Mouse (Mus musculus) megakaryocyte-erythroid progenitor cell, adult 5-6 weeks (primary cell): ENCODE results near the gene Klk11. TPM values are rescaled to one million over a fixed set of nuclear protein-coding genes. Genes with fewer than 3 reads are reported as not detected.

Source experiments
- ATAC-seq: replicated peaks from 2 replicates; pipeline ENCODE4 v1.8.0; 2016; ENCODE audit warnings: mild to moderate bottlenecking, inconsistent platforms; ENCODE audit not compliant: severe bottlenecking, poor library complexity, low FRiP score, low TSS enrichment
- total RNA-seq, 2 experiments: library from RNA; stranded (forward) in 1 of 2; stranded (reverse) in 1 of 2; fragments of 200-1000, 215-1000 nt in 1 of 2; fragments of >200 nt in 1 of 2; fragmentation: Nextera tagmentation in 1 of 2; gene quantifications; 2 replicates each; pipeline ENCODE4 v1.2.3; 2014 to 2017

Gene Klk11
- total RNA-seq, 2 experiments from 2014 or later = not detected

- ATAC-seq = no peak
Observed at GRCm38 (mm10) chr7:43789295-43789694, 14.9 kb downstream of the Klk11 start.

DNA sequence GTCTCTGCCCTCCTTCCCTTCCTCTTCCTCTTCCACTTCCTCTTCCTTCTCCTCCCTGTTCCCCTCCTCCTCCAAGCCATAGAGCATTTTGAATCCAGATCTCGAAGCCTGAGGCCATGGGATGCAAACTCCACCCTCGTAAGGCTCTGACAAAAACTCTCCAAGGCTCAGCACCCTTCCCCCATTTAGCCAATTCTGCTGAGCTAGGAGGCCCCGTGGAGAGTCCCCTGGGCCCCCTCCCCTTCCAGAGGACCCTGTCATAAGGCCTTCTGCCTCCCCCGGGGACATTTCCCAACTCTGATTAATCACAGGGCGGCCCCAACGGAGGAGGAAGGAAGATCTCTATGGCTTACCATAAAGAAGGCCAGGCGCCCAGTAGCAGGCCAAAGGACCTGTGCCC is 17.2 kb downstream of the Klk11 start, which contains the start of gene Klk9:
Gene Klk9, plus strand, starts transcription at position 301 of the 400 bp plus-strand sequence.
- no peak for ATAC-seq

DNA sequence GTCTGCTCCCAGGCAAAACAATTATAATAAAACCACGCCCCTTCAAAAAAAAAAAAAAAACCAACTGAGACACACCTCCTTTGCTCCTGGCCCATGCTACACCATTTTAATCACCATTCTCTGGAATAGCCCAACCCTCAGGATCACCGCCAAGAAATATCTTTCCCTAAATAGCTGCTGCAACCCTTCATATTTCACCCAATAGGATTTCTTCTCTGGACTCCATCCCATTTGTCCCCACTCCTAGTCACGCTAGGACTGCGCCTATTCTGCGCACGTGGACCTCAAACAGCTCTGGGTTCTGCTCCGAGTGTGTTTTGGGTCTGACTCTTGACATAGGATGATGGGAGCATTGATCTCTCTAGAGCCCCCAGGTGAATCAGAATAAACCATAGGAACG is 22.0 kb downstream of the Klk11 start:
- no peak for ATAC-seq

- no peak for ATAC-seq
Observed at GRCm38 (mm10) chr7:43797333-43797769, 22.9 kb downstream of the Klk11 start, which contains the start of gene Klk8. Gene Klk8 (plus strand): TSS chr7:43797577.

GRCm38 (mm10) chr7:43797844-43798462 is 23.5 kb downstream of the Klk11 start:
- ATAC-seq = no peak

DNA sequence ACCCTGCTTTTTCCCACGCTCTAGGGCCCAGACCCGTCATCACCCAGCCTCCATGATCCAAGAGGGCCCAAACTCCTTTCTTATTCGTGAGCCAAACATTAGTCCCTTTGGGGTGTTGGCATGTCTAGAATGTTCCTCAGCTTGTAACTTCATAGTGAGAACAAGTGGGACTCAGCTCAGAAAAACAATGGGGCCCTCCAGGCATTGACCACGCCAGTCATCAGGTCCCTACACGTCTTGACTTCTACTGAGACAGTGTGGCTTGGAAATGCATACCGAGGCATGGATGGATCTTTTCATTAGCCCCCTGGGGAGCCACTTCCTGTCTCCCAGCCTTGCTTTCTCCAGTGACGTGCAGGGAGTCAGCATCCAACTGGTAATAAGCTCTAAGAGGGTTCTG is 25.5 kb downstream of the Klk11 start:
- ATAC-seq = no peak

DNA sequence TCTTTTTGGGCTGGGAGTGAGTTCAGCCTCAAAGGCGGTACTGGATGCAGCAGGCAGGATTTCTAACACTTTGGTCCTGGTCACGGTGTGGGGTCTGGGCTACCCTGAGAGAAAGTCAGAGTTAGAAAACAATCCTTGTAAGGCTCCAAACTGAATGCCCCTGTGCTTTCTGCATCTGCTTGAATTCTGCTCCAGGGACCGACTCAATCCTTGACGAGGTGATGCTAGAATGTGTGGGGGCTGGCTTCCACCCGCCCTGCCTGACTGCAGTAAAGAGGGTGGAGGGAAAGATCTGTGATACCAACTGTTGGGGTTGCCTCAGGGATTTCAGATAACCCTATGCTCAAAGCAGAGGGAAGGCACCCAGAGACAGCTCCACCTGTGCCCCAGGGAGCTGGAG is 36.6 kb downstream of the Klk11 start, which contains the start of gene Klk7:
Gene Klk7, plus strand, starts transcription at position 301 of the 400 bp plus-strand sequence.
- ATAC-seq = no peak

GRCm38 (mm10) chr7:43815211-43815610 is 40.8 kb downstream of the Klk11 start:
- ATAC-seq = no peak

DNA sequence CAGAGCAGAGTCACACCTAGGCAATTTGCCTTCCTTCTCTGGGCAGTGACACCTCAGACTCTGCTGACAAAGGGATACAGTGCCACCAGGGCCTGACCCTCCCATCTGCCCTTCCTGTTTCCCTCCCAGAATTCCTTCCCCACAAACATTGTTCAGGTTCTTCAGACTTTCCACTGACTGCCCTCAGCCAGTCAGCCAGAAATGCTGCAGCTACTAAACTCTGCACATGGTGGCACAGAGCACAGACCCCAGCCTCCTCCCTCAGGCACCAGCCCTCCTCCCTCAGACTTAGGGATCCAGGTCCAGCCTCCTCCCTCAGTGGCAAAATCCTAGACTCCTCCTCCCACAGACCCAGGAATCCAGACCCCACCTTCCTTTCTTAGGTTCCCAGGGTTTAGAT is 42.3 kb downstream of the Klk11 start:
- ATAC-seq = no peak

DNA sequence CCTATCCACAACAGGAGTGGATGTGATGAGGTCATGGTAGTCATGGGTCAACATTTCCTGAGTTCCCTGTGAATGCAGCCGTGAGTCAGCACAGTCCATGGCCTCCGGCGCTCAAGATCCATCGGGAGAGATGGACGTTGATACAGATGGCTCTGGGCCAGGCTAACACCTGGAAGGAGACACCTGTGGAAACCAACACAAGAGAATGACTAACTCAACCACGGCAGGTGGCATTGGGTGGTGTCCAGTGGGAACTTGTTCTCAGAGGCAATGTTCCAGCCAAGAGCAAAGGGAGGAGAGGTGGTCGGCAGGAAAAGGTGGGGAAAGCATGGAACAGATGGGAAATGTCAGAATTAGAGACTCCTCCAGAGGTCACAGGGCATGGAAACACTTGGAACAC is 47.2 kb downstream of the Klk11 start:
- ATAC-seq = no peak

- no peak for ATAC-seq
Observed at GRCm38 (mm10) chr7:43824199-43824598, 49.8 kb downstream of the Klk11 start, which contains the start of gene Klk6. Gene Klk6 (plus strand): TSS chr7:43824499.

GRCm38 (mm10) chr7:43826056-43826455 is 51.7 kb downstream of the Klk11 start:
- ATAC-seq = no peak

DNA sequence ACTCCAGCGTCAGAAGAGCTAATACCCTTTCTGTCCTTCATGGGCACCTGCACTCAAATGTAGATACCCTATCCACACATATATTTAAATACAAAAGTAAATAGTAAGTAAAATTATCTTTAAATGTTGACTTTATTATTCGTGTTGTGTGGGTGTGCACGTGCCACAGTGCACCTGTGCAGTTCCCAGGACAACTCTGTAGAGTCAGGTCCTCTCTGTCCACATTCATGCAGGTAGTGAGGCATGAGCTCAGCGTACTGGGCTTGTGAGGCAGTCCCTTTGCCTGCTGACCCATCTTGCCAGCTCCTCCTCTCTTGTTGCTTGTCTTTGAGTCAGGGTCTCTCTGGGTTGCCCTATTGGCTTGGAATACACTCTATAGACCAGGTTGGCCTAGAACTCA is 53.3 kb downstream of the Klk11 start:
- ATAC-seq = no peak

Other genes starting within 250 kb of the Klk11 start
- gene Cd33, start 230.2 kb upstream of the Klk11 start, total RNA-seq (2014; fragmentation: Nextera tagmentation) = 1.9 and 3.5 TPM in 2 replicates
- 0.19 and 0.42 TPM in 2 replicates for gene Cd33, start 230.2 kb upstream of the Klk11 start, total RNA-seq (2017)
- 1.0 and 1.2 TPM in 2 replicates for gene Zfp658, start 212.3 kb upstream of the Klk11 start, total RNA-seq (2014; fragmentation: Nextera tagmentation)
- gene Zfp658, start 212.3 kb upstream of the Klk11 start, total RNA-seq (2017) = 0.09 and 0.11 TPM in 2 replicates
- gene Zfp719, start 195.0 kb upstream of the Klk11 start, total RNA-seq (2014; fragmentation: Nextera tagmentation) = 5.0 and 5.5 TPM in 2 replicates
- gene Zfp719, start 195.0 kb upstream of the Klk11 start, total RNA-seq (2017) = 4.2 and 4.5 TPM in 2 replicates
- gene Zfp819, start 167.4 kb upstream of the Klk11 start, total RNA-seq (2014; fragmentation: Nextera tagmentation) = not detected in 2 replicates
- not detected in 2 replicates for gene Zfp819, start 167.4 kb upstream of the Klk11 start, total RNA-seq (2017)
- gene Ceacam18, start 139.9 kb upstream of the Klk11 start, total RNA-seq (2014; fragmentation: Nextera tagmentation) = not detected in 2 replicates
- gene Ceacam18, start 139.9 kb upstream of the Klk11 start, total RNA-seq (2017) = not detected in 2 replicates
- gene Siglece, start 114.4 kb upstream of the Klk11 start, total RNA-seq (2014; fragmentation: Nextera tagmentation) = 0.84 TPM in 1 of 2 replicates, not detected in the other
- gene Siglece, start 114.4 kb upstream of the Klk11 start, total RNA-seq (2017) = 2.2 TPM in 1 of 2 replicates, not detected in the other
- gene Ctu1, start 102.6 kb upstream of the Klk11 start, total RNA-seq (2014; fragmentation: Nextera tagmentation) = 8.6 and 13.2 TPM in 2 replicates
- 5.3 and 8.8 TPM in 2 replicates for gene Ctu1, start 102.6 kb upstream of the Klk11 start, total RNA-seq (2017)
- not detected in 2 replicates for gene Klk14, start 84.2 kb upstream of the Klk11 start, total RNA-seq (2014; fragmentation: Nextera tagmentation)
- gene Klk14, start 84.2 kb upstream of the Klk11 start, total RNA-seq (2017) = not detected in 2 replicates
- gene Klk13, start 62.0 kb upstream of the Klk11 start, total RNA-seq (2014; fragmentation: Nextera tagmentation) = not detected in 2 replicates
- gene Klk13, start 62.0 kb upstream of the Klk11 start, total RNA-seq (2017) = not detected in 2 replicates
- gene Klk12, start 5.7 kb upstream of the Klk11 start, total RNA-seq (2014; fragmentation: Nextera tagmentation) = not detected in 2 replicates
- not detected in 2 replicates for gene Klk12, start 5.7 kb upstream of the Klk11 start, total RNA-seq (2017)
- gene Klk10, start 6.4 kb downstream of the Klk11 start, total RNA-seq (2014; fragmentation: Nextera tagmentation) = not detected in 2 replicates
- gene Klk10, start 6.4 kb downstream of the Klk11 start, total RNA-seq (2017) = not detected in 2 replicates
- not detected in 2 replicates for gene Klk9, start 17.3 kb downstream of the Klk11 start, total RNA-seq (2014; fragmentation: Nextera tagmentation)
- gene Klk9, start 17.3 kb downstream of the Klk11 start, total RNA-seq (2017) = not detected in 2 replicates
- 4.7 and 9.3 TPM in 2 replicates for gene Klk8, start 23.0 kb downstream of the Klk11 start, total RNA-seq (2014; fragmentation: Nextera tagmentation)
- 2.4 and 6.9 TPM in 2 replicates for gene Klk8, start 23.0 kb downstream of the Klk11 start, total RNA-seq (2017)
- not detected in 2 replicates for gene Klk7, start 36.7 kb downstream of the Klk11 start, total RNA-seq (2014; fragmentation: Nextera tagmentation)
- gene Klk7, start 36.7 kb downstream of the Klk11 start, total RNA-seq (2017) = not detected in 2 replicates
- gene Klk6, start 49.9 kb downstream of the Klk11 start, total RNA-seq (2014; fragmentation: Nextera tagmentation) = not detected in 2 replicates
- not detected in 2 replicates for gene Klk6, start 49.9 kb downstream of the Klk11 start, total RNA-seq (2017)
- not detected in 2 replicates for gene Klk5, start 67.4 kb downstream of the Klk11 start, total RNA-seq (2014; fragmentation: Nextera tagmentation)
- not detected in 2 replicates for gene Klk5, start 67.4 kb downstream of the Klk11 start, total RNA-seq (2017)
- gene Klk4, start 106.6 kb downstream of the Klk11 start, total RNA-seq (2014; fragmentation: Nextera tagmentation) = not detected in 2 replicates
- gene Klk4, start 106.6 kb downstream of the Klk11 start, total RNA-seq (2017) = not detected in 2 replicates
- gene Klk15, start 159.1 kb downstream of the Klk11 start, total RNA-seq (2014; fragmentation: Nextera tagmentation) = not detected in 2 replicates
- gene Klk15, start 159.1 kb downstream of the Klk11 start, total RNA-seq (2017) = not detected in 2 replicates
- gene Klk1b8, start 176.1 kb downstream of the Klk11 start, total RNA-seq (2014; fragmentation: Nextera tagmentation) = not detected in 2 replicates
- gene Klk1b8, start 176.1 kb downstream of the Klk11 start, total RNA-seq (2017) = not detected in 2 replicates
- not detected in 2 replicates for gene Klk1b1, start 192.1 kb downstream of the Klk11 start, total RNA-seq (2014; fragmentation: Nextera tagmentation)
- gene Klk1b1, start 192.1 kb downstream of the Klk11 start, total RNA-seq (2017) = not detected in 2 replicates
- not detected in 2 replicates for gene Klk1b9, start 201.5 kb downstream of the Klk11 start, total RNA-seq (2014; fragmentation: Nextera tagmentation)
- not detected in 2 replicates for gene Klk1b9, start 201.5 kb downstream of the Klk11 start, total RNA-seq (2017)
- gene Klk1b11, start 221.3 kb downstream of the Klk11 start, total RNA-seq (2014; fragmentation: Nextera tagmentation) = not detected in 2 replicates
- not detected in 2 replicates for gene Klk1b11, start 221.3 kb downstream of the Klk11 start, total RNA-seq (2017)
- gene Klk1b26, start 237.6 kb downstream of the Klk11 start, total RNA-seq (2014; fragmentation: Nextera tagmentation) = not detected in 2 replicates
- gene Klk1b26, start 237.6 kb downstream of the Klk11 start, total RNA-seq (2017) = not detected in 2 replicates